Mouse (Mus musculus): ENCODE data around the gene Id1. TPM values are rescaled to one million over a fixed set of nuclear protein-coding genes. Genes with fewer than 3 reads are reported as not detected.

Gene Id1
- total RNA-seq, 2 experiments from 2014 or later = 112 to 182 TPM

DNA sequence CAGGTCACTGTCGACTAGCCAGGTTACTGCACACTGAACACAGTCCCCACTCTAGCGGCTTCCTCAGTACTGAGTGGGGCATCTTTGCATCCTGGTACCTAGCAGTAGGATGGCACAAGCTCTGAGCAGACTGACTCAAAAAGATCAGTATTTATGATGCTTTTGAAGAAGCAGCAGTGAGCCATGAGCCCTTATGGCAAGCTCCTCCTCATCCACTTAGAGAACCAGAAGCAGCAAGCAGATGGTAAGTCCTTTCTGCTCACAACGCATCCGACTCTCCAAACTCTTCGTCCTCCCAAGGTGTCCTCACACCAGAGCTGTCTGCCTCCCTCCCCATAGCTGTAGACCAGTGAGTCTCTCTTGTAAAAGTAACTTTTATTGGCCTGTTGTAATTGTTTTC, 47.2 kb downstream of the Id1 start:
- DNase-seq = no peak

- DNase-seq = no peak
Observed at GRCm38 (mm10) chr2:152784640-152785039, 48.6 kb downstream of the Id1 start.

DNA sequence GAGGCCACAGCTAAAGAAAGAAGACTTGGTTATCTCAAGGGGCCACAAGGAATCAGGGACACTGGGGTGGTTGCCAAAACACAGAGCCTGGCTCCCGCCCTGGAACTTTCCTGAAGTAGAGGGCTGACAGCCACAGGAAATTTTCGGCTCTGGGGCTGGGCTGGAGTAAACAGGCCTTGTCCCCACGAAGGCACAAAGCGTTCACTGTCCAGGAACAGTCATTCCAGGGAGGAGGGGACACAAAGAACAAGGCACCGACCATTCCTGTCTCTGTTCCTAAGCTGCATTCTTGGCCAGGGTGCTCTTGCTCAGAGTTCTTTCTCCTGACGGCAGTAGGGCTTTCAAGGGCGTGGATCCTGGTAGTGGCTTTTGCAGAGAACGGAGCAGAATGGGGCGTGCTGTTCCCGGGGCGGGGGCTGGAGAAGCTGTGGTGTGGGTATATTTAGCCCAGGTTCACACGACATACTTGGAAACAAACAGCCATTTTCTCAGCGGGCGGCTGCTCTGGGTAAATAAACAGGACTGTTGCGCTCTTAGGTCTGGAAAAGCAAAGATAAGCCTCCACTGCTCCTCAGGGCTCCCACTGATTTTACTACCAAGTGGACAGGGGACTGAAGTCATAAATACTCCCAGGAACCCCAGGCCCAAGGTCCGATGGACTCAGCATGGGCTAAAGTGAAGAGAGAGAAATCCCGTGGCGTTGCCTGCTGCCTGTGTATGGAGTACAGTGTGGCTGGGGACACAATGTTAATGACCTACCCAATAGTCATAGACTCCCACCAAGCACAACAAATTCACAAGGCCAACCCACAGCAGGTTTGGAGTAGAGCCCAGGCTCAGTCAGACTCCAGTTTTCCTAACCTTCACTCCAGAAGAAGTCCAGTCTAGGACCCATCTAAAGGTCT, 49.6 kb downstream of the Id1 start:
- peak; percentile 80 for DNase-seq

Small RNA genes within 50 kb of the gene (microRNA-seq; reads per million reads assigned to microRNA genes)
- not detected for gene Gm23802

Other genes with a start within 250 kb of the Id1 start
- not detected for gene Defb22, start 246.1 kb upstream of the Id1 start, total RNA-seq (2021)
- not detected for gene Defb26, start 224.6 kb upstream of the Id1 start, total RNA-seq (2021)
- not detected for gene Defb28, start 218.0 kb upstream of the Id1 start, total RNA-seq (2021)
- gene Defb29, start 196.2 kb upstream of the Id1 start, total RNA-seq (2021) = not detected
- not detected for gene Gm17416, start 166.9 kb upstream of the Id1 start, total RNA-seq (2021)
- gene Defb21, start 163.5 kb upstream of the Id1 start, total RNA-seq (2021) = not detected
- 1 to 10 TPM; 1.5 to 2.2 TPM for gene Defb19, start 155.9 kb upstream of the Id1 start, total RNA-seq (2021)
- gene Defb45, start 136.9 kb upstream of the Id1 start, total RNA-seq (2021) = not detected
- gene Defb36, start 131.9 kb upstream of the Id1 start, total RNA-seq (2021) = under 1 TPM in 1 of 2 experiments, not detected in 1; 0.73 TPM
- not detected for gene Defb25, start 113.2 kb upstream of the Id1 start, total RNA-seq (2021)
- 10 to 100 TPM in 1 of 2 experiments, 1 to 10 TPM in 1; 7.2 to 10.1 TPM for gene Rem1, start 109.3 kb upstream of the Id1 start, total RNA-seq (2021)
- 100 to 1,000 TPM; 105 to 125 TPM for gene H13, start 66.8 kb upstream of the Id1 start, total RNA-seq (2021)
- gene Mcts2, start 49.2 kb upstream of the Id1 start, total RNA-seq (2021) = 10 to 100 TPM; 24.5 to 26.7 TPM
- gene Cox4i2, start 17.9 kb downstream of the Id1 start, total RNA-seq (2021) = 1 to 10 TPM; 8.0 to 8.3 TPM
- 10 to 100 TPM; 49.3 to 56.2 TPM for gene Bcl2l1, start 95.5 kb downstream of the Id1 start, total RNA-seq (2021)
- 10 to 100 TPM; 18.4 to 21.4 TPM for gene Tpx2, start 111.7 kb downstream of the Id1 start, total RNA-seq (2021)
- 1 to 10 TPM; 3.1 to 6.3 TPM for gene Mylk2, start 175.1 kb downstream of the Id1 start, total RNA-seq (2021)
- 1 to 10 TPM; 5.4 to 5.7 TPM for gene Foxs1, start 197.0 kb downstream of the Id1 start, total RNA-seq (2021)
- 1 to 10 TPM; 3.1 to 4.3 TPM for gene Dusp15, start 215.4 kb downstream of the Id1 start, total RNA-seq (2021)
- under 1 TPM; 0.27 to 0.79 TPM for gene Ttll9, start 226.2 kb downstream of the Id1 start, total RNA-seq (2021)

Measured in adrenal gland, postnatal 10 days (tissue).